Mouse (Mus musculus): ENCODE data around the gene Phf10.
"Not testable (repeated sequence)": the region's sequence is repeated elsewhere in the genome, so short reads cannot be mapped to it uniquely, and the experiment has no call there.

Phf10 gene

GRCm38 (mm10) chr17:14943009-14943728 lies 17.9 kb downstream of the Phf10 start, which contains the start of the genes Wdr27 and 1600012H06Rik:
Gene Wdr27 (minus strand): TSS chr17:14943158.
Gene 1600012H06Rik (plus strand): TSS chr17:14943184.
- peak; percentile 100 for DNase-seq (ENCODE audit: low spot score)

- DNase-seq (ENCODE audit: low spot score): not testable (repeated sequence)
These were observed 18.9 kb downstream of the Phf10 start for GRCm38 (mm10) chr17:14942181-14942580.

- DNase-seq (ENCODE audit: low spot score): no peak
These were observed 25.1 kb downstream of the Phf10 start for GRCm38 (mm10) chr17:14935841-14936605.

GRCm38 (mm10) chr17:14935280-14935679 lies 25.8 kb downstream of the Phf10 start:
- not testable (repeated sequence) for DNase-seq (ENCODE audit: low spot score)

GRCm38 (mm10) chr17:14931469-14931868 lies 29.6 kb downstream of the Phf10 start:
- no peak for DNase-seq (ENCODE audit: low spot score)

- DNase-seq (ENCODE audit: low spot score): no peak
These were observed 30.4 kb downstream of the Phf10 start for GRCm38 (mm10) chr17:14930697-14931096.

GRCm38 (mm10) chr17:14928631-14929030 lies 32.4 kb downstream of the Phf10 start:
- DNase-seq (ENCODE audit: low spot score): no peak

- no peak for DNase-seq (ENCODE audit: low spot score)
These were observed 33.3 kb downstream of the Phf10 start for GRCm38 (mm10) chr17:14927644-14928218.

GRCm38 (mm10) chr17:14921582-14921981 lies 39.5 kb downstream of the Phf10 start:
- no peak for DNase-seq (ENCODE audit: low spot score)

- DNase-seq (ENCODE audit: low spot score): no peak
These were observed 43.2 kb downstream of the Phf10 start for GRCm38 (mm10) chr17:14917866-14918265.

GRCm38 (mm10) chr17:14914401-14914800 lies 46.7 kb downstream of the Phf10 start:
- no peak for DNase-seq (ENCODE audit: low spot score)

GRCm38 (mm10) chr17:14912981-14913380 lies 48.1 kb downstream of the Phf10 start:
- no peak for DNase-seq (ENCODE audit: low spot score)

GRCm38 (mm10) chr17:14912420-14912819 lies 48.7 kb downstream of the Phf10 start:
- peak; percentile 13 for DNase-seq (ENCODE audit: low spot score)

GRCm38 (mm10) chr17:14910771-14911170 lies 50.3 kb downstream of the Phf10 start:
- no peak for DNase-seq (ENCODE audit: low spot score)

GRCm38 (mm10) chr17:14909331-14909730 lies 51.7 kb downstream of the Phf10 start:
- DNase-seq (ENCODE audit: low spot score): no peak

- no peak for DNase-seq (ENCODE audit: low spot score)
These were observed 53.9 kb downstream of the Phf10 start for GRCm38 (mm10) chr17:14907136-14907535.

GRCm38 (mm10) chr17:14906611-14907010 lies 54.5 kb downstream of the Phf10 start:
- no peak for DNase-seq (ENCODE audit: low spot score)

- peak; percentile 92 for DNase-seq (ENCODE audit: low spot score)
These were observed 56.3 kb downstream of the Phf10 start for GRCm38 (mm10) chr17:14904637-14905265.

GRCm38 (mm10) chr17:14904206-14904605 lies 56.9 kb downstream of the Phf10 start:
- DNase-seq (ENCODE audit: low spot score): no peak

- DNase-seq (ENCODE audit: low spot score): no peak
These were observed 57.9 kb downstream of the Phf10 start for GRCm38 (mm10) chr17:14903212-14903611.

- DNase-seq (ENCODE audit: low spot score): no peak
These were observed 62.1 kb downstream of the Phf10 start for GRCm38 (mm10) chr17:14898972-14899371.

- DNase-seq (ENCODE audit: low spot score): not testable (repeated sequence)
These were observed 66.0 kb downstream of the Phf10 start for GRCm38 (mm10) chr17:14895058-14895457.

All from embryo, embryonic 10.5 days (tissue).